Mouse (Mus musculus) CH12F3 (cell line): ENCODE data around the gene Cd300lg.

ENCODE experiments used
- in situ Hi-C: fragments of 300-500 bp; cut with MboI; formaldehyde crosslinking; loops from 2 replicates; pipeline ENCODE4 v1.14.3; 2020; ENCODE audit warnings: low sequenced_read_pairs

The Cd300lg gene

GRCm38 (mm10) chr11:102041350-102041949 is at the start of gene Cd300lg:
Gene Cd300lg (plus strand): TSS chr11:102041509.
- in situ Hi-C loops = no loop called here

GRCm38 (mm10) chr11:101991813-101992212 is 49.5 kb upstream of the Cd300lg start:
- in situ Hi-C loops = no loop called here

GRCm38 (mm10) chr11:101992411-101992810 is 48.9 kb upstream of the Cd300lg start:
- in situ Hi-C loops = no loop called here

- in situ Hi-C loops = no loop called here
Measured at GRCm38 (mm10) chr11:101994100-101994499, 47.2 kb upstream of the Cd300lg start.

GRCm38 (mm10) chr11:101995938-101996337 is 45.4 kb upstream of the Cd300lg start:
- in situ Hi-C loops = no loop called here

- in situ Hi-C loops = no loop called here
Measured at GRCm38 (mm10) chr11:101998258-101998657, 43.1 kb upstream of the Cd300lg start.

- in situ Hi-C loops = no loop called here
Measured at GRCm38 (mm10) chr11:101999466-101999865, 41.8 kb upstream of the Cd300lg start.

GRCm38 (mm10) chr11:102004251-102004650 is 37.1 kb upstream of the Cd300lg start:
- in situ Hi-C loops = no loop called here

- in situ Hi-C loops = no loop called here
Measured at GRCm38 (mm10) chr11:102006271-102006670, 35.0 kb upstream of the Cd300lg start.

- in situ Hi-C loops = no loop called here
Measured at GRCm38 (mm10) chr11:102006688-102007087, 34.6 kb upstream of the Cd300lg start.

GRCm38 (mm10) chr11:102008372-102008771 is 32.9 kb upstream of the Cd300lg start:
- in situ Hi-C loops = no loop called here

GRCm38 (mm10) chr11:102008954-102009637 is 32.2 kb upstream of the Cd300lg start:
- in situ Hi-C loops = no loop called here

GRCm38 (mm10) chr11:102010140-102010539 is 31.2 kb upstream of the Cd300lg start:
- in situ Hi-C loops = no loop called here

GRCm38 (mm10) chr11:102011510-102011909 is 29.8 kb upstream of the Cd300lg start:
- in situ Hi-C loops = no loop called here

- in situ Hi-C loops = no loop called here
Measured at GRCm38 (mm10) chr11:102013201-102013600, 28.1 kb upstream of the Cd300lg start.

- in situ Hi-C loops = no loop called here
Measured at GRCm38 (mm10) chr11:102015472-102015871, 25.8 kb upstream of the Cd300lg start.

- in situ Hi-C loops = no loop called here
Measured at GRCm38 (mm10) chr11:102016136-102016535, 25.2 kb upstream of the Cd300lg start.

GRCm38 (mm10) chr11:102019736-102020135 is 21.6 kb upstream of the Cd300lg start:
- in situ Hi-C loops = no loop called here

- in situ Hi-C loops = no loop called here
Measured at GRCm38 (mm10) chr11:102021196-102021595, 20.1 kb upstream of the Cd300lg start.

GRCm38 (mm10) chr11:102023406-102023805 is 17.9 kb upstream of the Cd300lg start:
- in situ Hi-C loops = no loop called here

- in situ Hi-C loops = no loop called here
Measured at GRCm38 (mm10) chr11:102024084-102024758, 17.1 kb upstream of the Cd300lg start.

GRCm38 (mm10) chr11:102024875-102025274 is 16.4 kb upstream of the Cd300lg start:
- in situ Hi-C loops = no loop called here
